Mouse (Mus musculus): Measurements from ENCODE around the gene Sh3bp5. TPM values are rescaled to one million over a fixed set of nuclear protein-coding genes. Genes with fewer than 3 reads are reported as not detected.

Sh3bp5 gene
- total RNA-seq (2014; fragmentation: Nextera tagmentation) (not detected in 2 replicates), total RNA-seq (2017) (0.23 and 0.33 TPM in 2 replicates), polyA plus RNA-seq (2012) (0.22 and 0.37 TPM in 2 replicates)

DNA sequence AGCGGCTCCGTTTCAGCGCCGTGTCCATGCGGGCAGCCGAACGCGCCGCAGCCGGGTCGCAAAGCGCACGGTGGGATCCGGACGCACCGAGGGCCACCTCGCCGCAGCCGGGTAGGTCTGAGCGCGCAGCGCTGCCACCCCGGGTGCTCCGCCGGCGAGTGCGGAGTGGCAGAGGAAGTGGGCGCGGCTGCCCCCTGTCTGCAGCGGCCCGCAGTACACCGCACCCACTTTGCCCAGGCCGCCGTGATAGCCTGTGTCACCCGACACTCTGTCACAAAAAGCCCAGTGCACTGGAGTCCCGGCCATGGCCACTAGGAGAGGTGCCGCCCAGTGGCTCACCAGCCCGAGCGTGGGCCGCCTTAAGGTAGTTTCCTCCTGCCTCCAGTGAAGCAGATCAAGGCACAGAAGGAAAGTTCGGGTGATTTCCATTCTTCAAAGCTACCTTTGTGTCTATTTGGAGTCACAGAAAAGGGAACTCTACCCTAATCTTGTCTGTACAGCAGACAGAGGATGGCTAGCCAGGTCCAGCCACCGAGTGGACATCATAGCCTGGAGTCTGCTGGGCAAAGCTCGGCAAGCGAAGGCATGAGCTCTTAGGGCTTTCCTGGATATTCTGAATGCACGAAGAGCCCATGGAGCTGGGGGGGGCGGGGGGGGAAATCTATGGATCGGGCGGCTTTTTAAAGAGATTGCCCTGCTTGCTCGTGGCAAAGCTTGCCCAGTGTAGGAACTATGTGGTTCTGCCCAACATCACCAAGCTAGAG is at the start of gene Sh3bp5:
Sh3bp5 (minus strand) TSS at position 149 of the 764 bp plus-strand sequence.
- Histone ChIP-seq H3K9me3 (replicated peaks) (no peaks in the 10 kb centered on the region), H3K27me3 (ENCODE audit: insufficient read depth, low read length) (peaks cover 53% of the 10 kb centered on the region), H3K4me1 (ENCODE audit: insufficient read depth, low read depth, low read length) (peaks cover 43% of the 10 kb centered on the region), H3K4me3 (ENCODE audit: low read depth, low read length) (peak within 1 kb of the TSS; percentile 73), H3K36me3 (replicated peaks) (no peaks in the 10 kb centered on the region)
- ATAC-seq (ENCODE audit: extremely low read depth, insufficient number of reproducible peaks, low FRiP score, poor library complexity, severe bottlenecking) = peak; percentile 80
- peak; percentile 78 for DNase-seq (ENCODE audit: low spot score)
- TF ChIP-seq CTCF (IDR thresholded peaks at IDR 0.05; ENCODE audit: low read depth, low read length) = peak; percentile 71
- no peak for TF ChIP-seq GATA2 (IDR thresholded peaks at IDR 0.05; ENCODE audit: borderline replicate concordance, low read depth, low read length)

DNA sequence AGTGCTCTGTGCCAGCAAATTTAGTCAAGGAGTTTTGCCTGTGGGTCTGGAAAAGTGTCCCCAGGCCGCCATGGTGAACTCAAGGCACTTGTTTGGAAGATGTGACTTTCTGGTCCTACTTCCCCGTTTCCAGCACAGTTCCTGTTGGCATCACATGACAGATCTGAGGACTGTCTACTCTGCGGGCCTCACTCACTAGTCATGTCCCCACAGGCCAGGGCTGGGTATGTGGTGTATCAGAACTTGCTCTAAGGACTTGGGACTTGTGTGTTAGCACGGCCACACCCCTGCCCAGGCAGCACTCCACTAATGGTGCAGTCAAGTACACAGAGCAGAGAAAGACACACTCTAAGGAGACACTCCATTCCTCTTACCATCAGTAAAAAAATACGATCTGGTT is 46.5 kb upstream of the Sh3bp5 start:
- DNase-seq (ENCODE audit: low spot score) = no peak
- no peak for ATAC-seq (ENCODE audit: extremely low read depth, insufficient number of reproducible peaks, low FRiP score, poor library complexity, severe bottlenecking)
- Histone ChIP-seq H3K36me3 (replicated peaks) (peaks cover 97% of the 10 kb centered on the region), H3K4me1 (ENCODE audit: insufficient read depth, low read depth, low read length) (peaks cover 13% of the 10 kb centered on the region), H3K4me3 (ENCODE audit: low read depth, low read length) (no peak overlapping the region), H3K27me3 (ENCODE audit: insufficient read depth, low read length) (no peaks in the 10 kb centered on the region), H3K9me3 (replicated peaks) (no peaks in the 10 kb centered on the region)
- TF ChIP-seq GATA2 (IDR thresholded peaks at IDR 0.05; ENCODE audit: borderline replicate concordance, low read depth, low read length) = no peak
- TF ChIP-seq POLR2AphosphoS5 (IDR thresholded peaks at IDR 0.05; ENCODE audit: insufficient replicate concordance, low read depth, low read length) = no peak
- no peak for TF ChIP-seq CTCF (IDR thresholded peaks at IDR 0.05; ENCODE audit: low read depth, low read length)
- no peak for TF ChIP-seq TAL1 (conservative IDR thresholded peaks at IDR 0.05; ENCODE audit: low read depth, low read length)
- TF ChIP-seq GATA1 (IDR thresholded peaks at IDR 0.05; ENCODE audit: borderline replicate concordance, low read length) = no peak

GRCm38 (mm10) chr14:31473297-31473696 is 37.4 kb upstream of the Sh3bp5 start:
- Histone ChIP-seq H3K9me3 (replicated peaks) (no peaks in the 10 kb centered on the region), H3K36me3 (replicated peaks) (peaks cover 14% of the 10 kb centered on the region), H3K27me3 (ENCODE audit: insufficient read depth, low read length) (peaks cover 9% of the 10 kb centered on the region), H3K4me1 (ENCODE audit: insufficient read depth, low read depth, low read length) (no peaks in the 10 kb centered on the region), H3K4me3 (ENCODE audit: low read depth, low read length) (no peak overlapping the region)
- no peak for DNase-seq (ENCODE audit: low spot score)
- ATAC-seq (ENCODE audit: extremely low read depth, insufficient number of reproducible peaks, low FRiP score, poor library complexity, severe bottlenecking) = no peak
- no peak for TF ChIP-seq GATA2 (IDR thresholded peaks at IDR 0.05; ENCODE audit: borderline replicate concordance, low read depth, low read length)
- TF ChIP-seq GATA1 (IDR thresholded peaks at IDR 0.05; ENCODE audit: borderline replicate concordance, low read length) = no peak
- TF ChIP-seq POLR2AphosphoS5 (IDR thresholded peaks at IDR 0.05; ENCODE audit: insufficient replicate concordance, low read depth, low read length) = no peak
- no peak for TF ChIP-seq TAL1 (conservative IDR thresholded peaks at IDR 0.05; ENCODE audit: low read depth, low read length)
- TF ChIP-seq CTCF (IDR thresholded peaks at IDR 0.05; ENCODE audit: low read depth, low read length) = no peak

- Histone ChIP-seq H3K4me3 (ENCODE audit: low read depth, low read length) (no peak overlapping the region), H3K27me3 (ENCODE audit: insufficient read depth, low read length) (peaks cover 9% of the 10 kb centered on the region), H3K36me3 (replicated peaks) (peaks cover 7% of the 10 kb centered on the region), H3K4me1 (ENCODE audit: insufficient read depth, low read depth, low read length) (no peaks in the 10 kb centered on the region), H3K9me3 (replicated peaks) (no peaks in the 10 kb centered on the region)
- no peak for TF ChIP-seq POLR2AphosphoS5 (IDR thresholded peaks at IDR 0.05; ENCODE audit: insufficient replicate concordance, low read depth, low read length)
- TF ChIP-seq CTCF (IDR thresholded peaks at IDR 0.05; ENCODE audit: low read depth, low read length) = peak; percentile 62
- ATAC-seq (ENCODE audit: extremely low read depth, insufficient number of reproducible peaks, low FRiP score, poor library complexity, severe bottlenecking) (no peak), DNase-seq (ENCODE audit: low spot score) (no peak)
Observed at GRCm38 (mm10) chr14:31472451-31473061, 36.7 kb upstream of the Sh3bp5 start.

DNA sequence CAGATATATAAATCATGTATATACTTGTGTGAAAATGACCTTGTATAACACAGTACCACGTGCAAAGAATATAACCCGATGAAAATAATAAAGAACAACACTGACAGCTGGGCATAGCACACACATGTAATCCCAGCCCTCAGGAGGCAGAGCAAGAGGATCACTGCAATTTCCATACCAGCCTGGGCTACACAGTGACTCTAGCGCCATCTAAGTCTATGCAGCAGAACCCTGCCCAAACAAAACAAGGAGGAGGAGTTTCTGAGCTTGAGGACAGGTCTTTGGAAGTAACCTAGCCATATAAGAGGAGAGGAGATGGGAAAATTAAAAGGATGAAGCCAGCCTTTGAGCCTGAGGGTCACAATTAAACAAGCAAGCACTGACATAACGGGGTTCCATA is 33.8 kb upstream of the Sh3bp5 start:
- H3K4me3 ChIP-seq (ENCODE audit: low read depth, low read length) = no peak overlapping the region
- peaks cover 23% of the 10 kb centered on the region for H3K27me3 ChIP-seq (ENCODE audit: insufficient read depth, low read length)
- H3K9me3 ChIP-seq (replicated peaks) = no peaks in the 10 kb centered on the region
- ATAC-seq (ENCODE audit: extremely low read depth, insufficient number of reproducible peaks, low FRiP score, poor library complexity, severe bottlenecking) = no peak
- TF ChIP-seq GATA2 (IDR thresholded peaks at IDR 0.05; ENCODE audit: borderline replicate concordance, low read depth, low read length) (no peak), POLR2AphosphoS5 (IDR thresholded peaks at IDR 0.05; ENCODE audit: insufficient replicate concordance, low read depth, low read length) (no peak), TAL1 (conservative IDR thresholded peaks at IDR 0.05; ENCODE audit: low read depth, low read length) (no peak), CTCF (IDR thresholded peaks at IDR 0.05; ENCODE audit: low read depth, low read length) (no peak), GATA1 (IDR thresholded peaks at IDR 0.05; ENCODE audit: borderline replicate concordance, low read length) (no peak)
- DNase-seq (ENCODE audit: low spot score) = no peak
- no peaks in the 10 kb centered on the region for H3K4me1 ChIP-seq (ENCODE audit: insufficient read depth, low read depth, low read length)
- peaks cover 2% of the 10 kb centered on the region for H3K36me3 ChIP-seq (replicated peaks)

- H3K36me3 ChIP-seq (replicated peaks) = no peaks in the 10 kb centered on the region
- ATAC-seq (ENCODE audit: extremely low read depth, insufficient number of reproducible peaks, low FRiP score, poor library complexity, severe bottlenecking) (no peak), DNase-seq (ENCODE audit: low spot score) (no peak)
- no peak for TF ChIP-seq GATA2 (IDR thresholded peaks at IDR 0.05; ENCODE audit: borderline replicate concordance, low read depth, low read length)
- no peak for TF ChIP-seq CTCF (IDR thresholded peaks at IDR 0.05; ENCODE audit: low read depth, low read length)
- TF ChIP-seq TAL1 (conservative IDR thresholded peaks at IDR 0.05; ENCODE audit: low read depth, low read length) = no peak
- no peak for TF ChIP-seq GATA1 (IDR thresholded peaks at IDR 0.05; ENCODE audit: borderline replicate concordance, low read length)
- TF ChIP-seq POLR2AphosphoS5 (IDR thresholded peaks at IDR 0.05; ENCODE audit: insufficient replicate concordance, low read depth, low read length) = no peak
- peaks cover 26% of the 10 kb centered on the region for H3K27me3 ChIP-seq (ENCODE audit: insufficient read depth, low read length)
- H3K4me3 ChIP-seq (ENCODE audit: low read depth, low read length) = no peak overlapping the region
- H3K9me3 ChIP-seq (replicated peaks) = no peaks in the 10 kb centered on the region
- no peaks in the 10 kb centered on the region for H3K4me1 ChIP-seq (ENCODE audit: insufficient read depth, low read depth, low read length)
Observed at GRCm38 (mm10) chr14:31464176-31464575, 28.3 kb upstream of the Sh3bp5 start.

All from G1E (cell line).